Mouse (Mus musculus) CH12.LX (cell line): Measurements from ENCODE around the gene Cdh6. TPM values are rescaled to one million over a fixed set of nuclear protein-coding genes. Genes with fewer than 3 reads are reported as not detected.

Source experiments
- DNase-seq: peaks from one replicate; pipeline ENCODE4 v3.0.0-alpha.2; 2013; ENCODE audit errors: extremely low read depth
- H3K27ac ChIP-seq: 2 replicates; pipeline ENCODE4 v1.5.1; 2012; ENCODE audit warnings: low read depth, mild to moderate bottlenecking, control low read depth, moderate library complexity; ENCODE audit not compliant: insufficient read depth
- H3K27me3 ChIP-seq: replicated peaks from 2 replicates; pipeline ENCODE3; 2012; ENCODE audit warnings: inconsistent platforms
- H3K36me3 ChIP-seq, 2 experiments: replicated peaks in 1 of 2; 2 replicates each; pipeline versions ENCODE3 to v1.6.1; 2012; ENCODE audit warnings: inconsistent platforms in 1 of 2, low read length in 1 of 2, mild to moderate bottlenecking in 1 of 2, mixed read lengths in 1 of 2, moderate library complexity in 1 of 2; ENCODE audit not compliant: control insufficient read depth in 1 of 2, insufficient read depth in 1 of 2
- H3K4me1 ChIP-seq, 2 experiments: 2 replicates each; pipeline ENCODE4 v1.6.1; 2012; ENCODE audit warnings: inconsistent platforms in 1 of 2, moderate library complexity in 1 of 2; ENCODE audit not compliant: insufficient read depth in 2 of 2, control insufficient read depth in 1 of 2
- H3K4me2 ChIP-seq: 2 replicates; pipeline ENCODE4 v1.6.1; 2012; ENCODE audit warnings: low read depth, mild to moderate bottlenecking, control low read depth; ENCODE audit not compliant: poor library complexity, insufficient read depth, severe bottlenecking
- H3K4me3 ChIP-seq, 3 experiments: fragments of 150-350 bp in 1 of 3; sonication (generic) in 1 of 3; replicated peaks in 1 of 3; 2 replicates each; pipeline versions ENCODE3 to v1.5.1; 2011 to 2012; ENCODE audit warnings: low read depth in 2 of 3, low read length in 2 of 3, mild to moderate bottlenecking in 2 of 3, moderate library complexity in 2 of 3, control low read depth in 1 of 3, improper control_type of control experiment in 1 of 3, inconsistent platforms in 1 of 3, mixed read lengths in 1 of 3; ENCODE audit not compliant: poor library complexity in 1 of 3
- H3K79me2 ChIP-seq: replicated peaks from 2 replicates; pipeline ENCODE4 v1.6.1; 2012; ENCODE audit warnings: mild to moderate bottlenecking, moderate library complexity; ENCODE audit not compliant: control insufficient read depth, poor library complexity, insufficient read depth, severe bottlenecking; ENCODE audit errors: extremely low read depth
- H3K9ac ChIP-seq: 2 replicates; pipeline ENCODE4 v1.6.1; 2012; ENCODE audit warnings: low read depth, mild to moderate bottlenecking, control low read depth, moderate library complexity; ENCODE audit not compliant: insufficient read depth
- H3K9me3 ChIP-seq: replicated peaks from 2 replicates; pipeline ENCODE3; 2012; ENCODE audit warnings: low read length, inconsistent platforms, mixed read lengths
- BHLHE40 ChIP-seq: IDR thresholded peaks from 2 replicates; pipeline ENCODE4 v1.6.1; 2011; ENCODE audit warnings: mild to moderate bottlenecking, low read depth, low read length, improper control_type of control experiment
- CHD2 ChIP-seq: IDR thresholded peaks from 2 replicates; pipeline ENCODE4 v1.6.1; 2011; ENCODE audit warnings: low read length, improper control_type of control experiment
- CTCF ChIP-seq, 2 experiments: IDR thresholded peaks in 1 of 2; conservative IDR thresholded peaks in 1 of 2; 2 replicates each; pipeline ENCODE4 v1.5.1; 2011 to 2012; ENCODE audit warnings: low read depth in 2 of 2, low read length in 2 of 2, improper control_type of control experiment in 1 of 2, inconsistent platforms in 1 of 2, mild to moderate bottlenecking in 1 of 2, moderate library complexity in 1 of 2
- E2F4 ChIP-seq: IDR thresholded peaks from 2 replicates; pipeline ENCODE4 v1.6.1; 2011; ENCODE audit warnings: low read depth, low read length, improper control_type of control experiment; ENCODE audit not compliant: insufficient replicate concordance
- EP300 ChIP-seq: IDR thresholded peaks from 2 replicates; pipeline ENCODE4 v1.6.1; 2011; ENCODE audit warnings: low read length, improper control_type of control experiment
- ETS1 ChIP-seq: conservative IDR thresholded peaks from 2 replicates; pipeline ENCODE4 v1.6.1; 2012; ENCODE audit warnings: low read depth, mild to moderate bottlenecking, inconsistent platforms, low read length, improper control_type of control experiment, moderate library complexity
- GABPA ChIP-seq: IDR thresholded peaks from 2 replicates; pipeline ENCODE4 v1.6.1; 2012; ENCODE audit warnings: low read depth, low read length, improper control_type of control experiment, inconsistent platforms; ENCODE audit not compliant: insufficient replicate concordance
- IRF4 ChIP-seq: IDR thresholded peaks from 2 replicates; pipeline ENCODE4 v1.6.1; 2014; ENCODE audit warnings: low read depth, mild to moderate bottlenecking, inconsistent platforms, low read length, improper control_type of control experiment
- KAT2A ChIP-seq: IDR thresholded peaks from 2 replicates; pipeline ENCODE4 v1.6.1; 2012; ENCODE audit warnings: low read length, improper control_type of control experiment, inconsistent platforms; ENCODE audit not compliant: insufficient replicate concordance
- MAX ChIP-seq: IDR thresholded peaks from 2 replicates; pipeline ENCODE4 v1.6.1; 2011; ENCODE audit warnings: low read length, improper control_type of control experiment
- MEF2A ChIP-seq: IDR thresholded peaks from 2 replicates; pipeline ENCODE4 v1.6.1; 2014; ENCODE audit warnings: low read depth, mild to moderate bottlenecking, inconsistent platforms, low read length, improper control_type of control experiment, borderline replicate concordance
- MXI1 ChIP-seq: IDR thresholded peaks from 2 replicates; pipeline ENCODE4 v1.6.1; 2011; ENCODE audit warnings: mild to moderate bottlenecking, low read depth, low read length, improper control_type of control experiment
- NRF1 ChIP-seq: IDR thresholded peaks from 2 replicates; pipeline ENCODE4 v1.6.1; 2014; ENCODE audit warnings: low read depth, mild to moderate bottlenecking, inconsistent platforms, low read length, improper control_type of control experiment, moderate library complexity
- POLR2A ChIP-seq: IDR thresholded peaks from 2 replicates; pipeline ENCODE4 v1.6.1; 2011; ENCODE audit warnings: low read depth, mild to moderate bottlenecking, improper control_type of control experiment, low read length
- POLR2AphosphoS2 ChIP-seq: IDR thresholded peaks from 2 replicates; pipeline ENCODE4 v1.6.1; 2011; ENCODE audit warnings: low read depth, low read length, improper control_type of control experiment
- RAD21 ChIP-seq: IDR thresholded peaks from 2 replicates; pipeline ENCODE4 v1.6.1; 2011; ENCODE audit warnings: low read depth, mild to moderate bottlenecking, low read length, improper control_type of control experiment, moderate library complexity
- SIN3A ChIP-seq: IDR thresholded peaks from 2 replicates; pipeline ENCODE4 v1.6.1; 2012; ENCODE audit warnings: low read length, improper control_type of control experiment, inconsistent platforms
- TBP ChIP-seq: conservative IDR thresholded peaks from 2 replicates; pipeline ENCODE4 v1.6.1; 2011; ENCODE audit warnings: low read depth, low read length, improper control_type of control experiment
- TCF12 ChIP-seq: IDR thresholded peaks from 2 replicates; pipeline ENCODE4 v1.6.1; 2014; ENCODE audit warnings: low read depth, mild to moderate bottlenecking, inconsistent platforms, low read length, improper control_type of control experiment
- UBTF ChIP-seq: IDR thresholded peaks from 2 replicates; pipeline ENCODE4 v1.6.1; 2012; ENCODE audit warnings: low read depth, mild to moderate bottlenecking, inconsistent platforms, low read length, improper control_type of control experiment, moderate library complexity
- USF2 ChIP-seq: conservative IDR thresholded peaks from 2 replicates; pipeline ENCODE4 v1.6.1; 2011; ENCODE audit warnings: low read depth, low read length, improper control_type of control experiment
- ZC3H11A ChIP-seq: IDR thresholded peaks from 2 replicates; pipeline ENCODE4 v1.6.1; 2012; ENCODE audit warnings: low read depth, mild to moderate bottlenecking, inconsistent platforms, low read length, improper control_type of control experiment
- ZKSCAN1 ChIP-seq: IDR thresholded peaks from 2 replicates; pipeline ENCODE4 v1.6.1; 2012; ENCODE audit warnings: low read depth, inconsistent platforms, low read length, improper control_type of control experiment, borderline replicate concordance
- ZNF384 ChIP-seq: IDR thresholded peaks from 2 replicates; pipeline ENCODE4 v1.6.1; 2012; ENCODE audit warnings: low read depth, low read length, improper control_type of control experiment, inconsistent platforms
- dilution Hi-C: fragments of 300-500 bp; cut with MboI; formaldehyde crosslinking; loops from 2 replicates; pipeline ENCODE4 v1.14.3; 2020; ENCODE audit warnings: low sequenced_read_pairs; ENCODE audit not compliant: extremely low pct_unique_long_range_greater_than_20kb, extremely low pct_ligation_motif_present
- in situ Hi-C: fragments of 300-500 bp; cut with MboI; formaldehyde crosslinking; loops from 3 replicates; pipeline ENCODE4 v1.14.3; 2019; ENCODE audit warnings: low sequenced_read_pairs, low pct_ligation_motif_present, low pct_unique_long_range_greater_than_20kb, mixed read lengths
- polyA plus RNA-seq: library from polyadenylated mRNA; unstranded; fragments of >175 nt; gene quantifications from 2 replicates; pipeline ENCODE4 v1.2.1, GENCODE M21; 2012; ENCODE audit warnings: low read depth; ENCODE audit not compliant: insufficient read length
- total RNA-seq, 2 experiments: library from RNA; depleted of rRNA; stranded (reverse); fragments of 300-350 nt in 1 of 2; fragments of >200 nt in 1 of 2; gene quantifications; 2 replicates each; pipeline ENCODE4 v1.2.3; 2012 to 2014

Gene Cdh6
- total and polyA plus RNA-seq, 3 experiments: under 0.01 to 0.13 TPM; not detected in 1

GRCm38 (mm10) chr15:13194048-13194447 is 20.6 kb upstream of the Cdh6 start:
- dilution Hi-C loops (no loop called here), in situ Hi-C loops (no loop called here)
- Histone ChIP-seq H3K4me2 (no peak overlapping the region), H3K9ac (no peak overlapping the region), H3K36me3 (no peaks in the 10 kb centered on the region), H3K27me3 (no peaks in the 10 kb centered on the region), H3K9me3 (no peaks in the 10 kb centered on the region), H3K4me3 (no peak overlapping the region), H3K27ac (no peak overlapping the region), H3K4me1 (peaks cover 0 to 2% of the 10 kb centered on the region in 2 experiments; a peak in 1 of 4 replicates), H3K79me2 (no peaks in the 10 kb centered on the region)
- DNase-seq: no peak
- no peak for TF ChIP-seq CTCF (conservative IDR thresholded peaks at IDR 0.05 in 1 of 2, IDR thresholded peaks at IDR 0.05 in 1 of 2; ENCODE audit: low read depth in 2 of 2, low read length in 2 of 2)
- no peak for TF ChIP-seq POLR2A
- no peak for TF ChIP-seq NRF1
- TF ChIP-seq ZKSCAN1: no peak
- TF ChIP-seq KAT2A: no peak
- no peak for TF ChIP-seq IRF4
- no peak for TF ChIP-seq E2F4
- no peak for TF ChIP-seq TBP
- no peak for TF ChIP-seq ETS1
- TF ChIP-seq SIN3A: no peak
- no peak for TF ChIP-seq MAX
- no peak for TF ChIP-seq BHLHE40
- TF ChIP-seq CHD2: no peak
- no peak for TF ChIP-seq EP300
- no peak for TF ChIP-seq POLR2AphosphoS2
- no peak for TF ChIP-seq RAD21
- no peak for TF ChIP-seq MEF2A

GRCm38 (mm10) chr15:13193076-13193475 is 19.6 kb upstream of the Cdh6 start:
- dilution Hi-C loops: no loop called here
- in situ Hi-C loops: no loop called here
- Histone ChIP-seq H3K4me3 (no peak overlapping the region), H3K9me3 (no peaks in the 10 kb centered on the region), H3K9ac (no peak overlapping the region), H3K36me3 (no peaks in the 10 kb centered on the region), H3K27ac (no peak overlapping the region), H3K27me3 (no peaks in the 10 kb centered on the region), H3K4me1 (peaks cover 0 to 2% of the 10 kb centered on the region in 2 experiments; a peak in 1 of 4 replicates), H3K4me2 (no peak overlapping the region), H3K79me2 (no peaks in the 10 kb centered on the region)
- TF ChIP-seq NRF1: no peak
- no peak for TF ChIP-seq ZNF384
- TF ChIP-seq CTCF (conservative IDR thresholded peaks at IDR 0.05 in 1 of 2, IDR thresholded peaks at IDR 0.05 in 1 of 2; ENCODE audit: low read depth in 2 of 2, low read length in 2 of 2): no peak
- TF ChIP-seq MXI1: no peak
- no peak for TF ChIP-seq TCF12
- no peak for TF ChIP-seq ZC3H11A
- TF ChIP-seq MEF2A: no peak
- TF ChIP-seq TBP: no peak
- TF ChIP-seq GABPA: no peak
- TF ChIP-seq BHLHE40: no peak
- no peak for TF ChIP-seq MAX
- no peak for TF ChIP-seq RAD21
- TF ChIP-seq USF2: no peak
- no peak for TF ChIP-seq IRF4
- TF ChIP-seq UBTF: no peak
- no peak for TF ChIP-seq POLR2AphosphoS2
- DNase-seq: no peak
